Mouse (Mus musculus): Measurements from ENCODE around the gene Rfx5. TPM values are rescaled to one million over a fixed set of nuclear protein-coding genes. Genes with fewer than 3 reads are reported as not detected.

The Rfx5 gene
- total RNA-seq, 2 experiments from 2014 or later = 9.3 to 11.9 TPM

DNA sequence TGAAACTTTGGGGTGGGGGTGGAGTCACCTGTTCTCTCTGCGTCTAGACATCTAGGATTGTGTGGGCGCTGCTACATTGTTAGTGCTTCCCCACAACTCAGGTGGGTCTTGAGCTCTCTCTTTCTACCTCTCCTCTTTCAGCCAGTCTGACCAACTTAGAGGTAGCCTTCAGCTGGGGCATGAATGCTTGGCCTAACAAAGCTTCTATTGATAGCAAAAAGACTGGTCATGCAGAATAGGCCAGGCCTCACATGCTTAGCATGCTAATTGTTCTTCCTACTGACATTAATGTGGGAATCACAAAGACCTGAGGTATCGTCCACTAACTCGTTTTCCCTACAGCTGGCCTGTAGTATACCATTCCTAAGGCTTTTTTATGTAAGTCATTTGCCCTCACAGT is 48.7 kb downstream of the Rfx5 start:
- DNase-seq = no peak

- DNase-seq = no peak
Measured at GRCm38 (mm10) chr3:95003273-95003672, 49.4 kb downstream of the Rfx5 start.

- DNase-seq = no peak
Measured at GRCm38 (mm10) chr3:95005651-95006050, 51.8 kb downstream of the Rfx5 start.

GRCm38 (mm10) chr3:95007706-95008105 is 53.8 kb downstream of the Rfx5 start:
- DNase-seq = no peak

DNA sequence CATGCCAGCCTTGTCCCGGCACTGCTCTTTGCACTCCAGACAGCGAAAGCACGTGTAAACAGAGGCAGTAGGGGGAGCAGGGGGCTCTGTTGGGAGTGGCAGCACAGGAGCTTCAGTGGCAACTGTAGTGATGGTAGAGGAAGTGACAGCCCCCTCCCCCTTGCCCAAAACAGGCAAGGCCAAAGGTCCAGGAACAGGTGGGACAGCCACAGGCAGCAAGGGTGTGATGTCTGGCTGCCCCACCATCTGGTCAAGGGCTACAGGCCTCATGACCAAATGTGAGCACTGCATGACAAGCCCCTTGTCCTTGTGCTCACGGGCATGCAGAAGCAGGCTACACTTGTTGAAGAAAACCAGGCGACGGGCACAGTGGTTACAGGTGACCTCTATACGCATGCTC is 56.5 kb downstream of the Rfx5 start:
- DNase-seq = no peak

Small RNA genes lying within 50 kb of the gene (microRNA-seq; reads per million reads assigned to microRNA genes)
- gene Mir7013 = 0.82 to 2.4 reads per million in 2 experiments

Other genes with a start within 250 kb of the Rfx5 start
- gene Cgn, start 167.6 kb upstream of the Rfx5 start, total RNA-seq (2021) = under 1 TPM; 0.52 to 0.79 TPM
- gene Pogz, start 116.5 kb upstream of the Rfx5 start, total RNA-seq (2021) = 10 to 100 TPM; 35.1 to 38.6 TPM
- 100 to 1,000 TPM; 297 to 299 TPM for gene Psmb4, start 67.1 kb upstream of the Rfx5 start, total RNA-seq (2021)
- gene Selenbp1, start 21.0 kb upstream of the Rfx5 start, total RNA-seq (2021) = 10 to 100 TPM; 47.4 to 48.9 TPM
- gene Pi4kb, start 20.7 kb downstream of the Rfx5 start, total RNA-seq (2021) = 10 to 100 TPM; 33.4 to 36.5 TPM
- gene Zfp687, start 61.4 kb downstream of the Rfx5 start, total RNA-seq (2021) = 10 to 100 TPM; 30.7 to 33.4 TPM
- 100 to 1,000 TPM; 145 to 147 TPM for gene Psmd4, start 88.5 kb downstream of the Rfx5 start, total RNA-seq (2021)
- gene Pip5k1a, start 152.9 kb downstream of the Rfx5 start, total RNA-seq (2021) = 10 to 100 TPM; 30.9 to 33.7 TPM
- 10 to 100 TPM; 48.4 to 51.8 TPM for gene Vps72, start 156.9 kb downstream of the Rfx5 start, total RNA-seq (2021)
- 1 to 10 TPM; 3.2 to 3.4 TPM for gene Tmod4, start 170.4 kb downstream of the Rfx5 start, total RNA-seq (2021)
- gene Scnm1, start 179.9 kb downstream of the Rfx5 start, total RNA-seq (2021) = 10 to 100 TPM; 33.9 to 34.2 TPM
- gene Lysmd1, start 180.0 kb downstream of the Rfx5 start, total RNA-seq (2021) = 1 to 10 TPM; 5.3 to 6.0 TPM
- 1 to 10 TPM in 1 of 2 experiments, under 1 TPM in 1; 0.54 to 1.2 TPM for gene Tnfaip8l2, start 188.3 kb downstream of the Rfx5 start, total RNA-seq (2021)
- 1 to 10 TPM; 7.5 to 8.1 TPM for gene Sema6c, start 206.4 kb downstream of the Rfx5 start, total RNA-seq (2021)